Mouse (Mus musculus) olfactory bulb, adult 2 months (tissue): ENCODE results near the gene Gucd1.

ENCODE experiments used
- CTCF ChIP-seq: fragments of 200-500 bp; IDR thresholded peaks from 2 replicates; pipeline ENCODE4 v1.5.1; 2012; ENCODE audit warnings: low read depth, mild to moderate bottlenecking, low read length, moderate library complexity; ENCODE audit not compliant: insufficient read depth
- POLR2A ChIP-seq: fragments of 200-500 bp; IDR thresholded peaks from 2 replicates; pipeline ENCODE4 v1.6.1; 2012; ENCODE audit warnings: mild to moderate bottlenecking, low read depth, low read length, moderate library complexity; ENCODE audit not compliant: insufficient read depth

GRCm38 (mm10) chr10:75511897-75512296, 5.9 kb downstream of the Gucd1 start:
- TF ChIP-seq POLR2A (no peak), CTCF (no peak)
